Mouse (Mus musculus) kidney, adult 2 months (tissue): ENCODE results near the gene Nsf.

Source experiments
- CTCF ChIP-seq: fragments of 200-500 bp; conservative IDR thresholded peaks from 2 replicates; pipeline ENCODE4 v1.5.1; 2011; ENCODE audit warnings: low read depth, mild to moderate bottlenecking, control low read depth, low read length, moderate library complexity, mixed read lengths; ENCODE audit not compliant: insufficient read depth, insufficient read length
- POLR2A ChIP-seq: fragments of 200-500 bp; IDR thresholded peaks from one replicate; pipeline ENCODE4 v1.6.1; 2011; ENCODE audit warnings: low read depth, low read length, control low read depth

- TF ChIP-seq CTCF (no peak), POLR2A (no peak)
Observed at GRCm38 (mm10) chr11:103865346-103865745, 88.5 kb downstream of the Nsf start.
